Comparison of ENCODE assay signal across 26 mouse cellular contexts in genomic region chrX:136060698-136061097, GRCm38 (mm10). TPM values are rescaled to one million over a fixed set of nuclear protein-coding genes. Genes with fewer than 3 reads are reported as not detected.
DNase-seq lines count a peak whose midpoint lies in the region; ATAC-seq and TF ChIP-seq lines count a peak whose summit lies in the region.
"Had no signal": no experiment of that assay in that cellular context is flagged by ENCODE, and none has a peak within 500 bp of the region (broad histone marks: within the 10 kb centered on the region; RNA-seq: fewer than 3 reads in every experiment).

No protein-coding gene starts in this region.

- TF ChIP-seq EP300 in lung, postnatal 0 days (IDR thresholded peaks at IDR 0.05): peak; percentile 64; the same call in 1 of the 2 replicates
- TF ChIP-seq EP300 in liver, postnatal 0 days (IDR thresholded peaks at IDR 0.05; ENCODE audit: low read depth): peak; percentile 41; the same call in 1 of the 2 replicates

- H3K27ac ChIP-seq in intestine, embryonic 15.5 days: no peak overlapping the region
- no peak overlapping the region for H3K27ac ChIP-seq in intestine, postnatal 0 days (ENCODE audit: low read depth, low read length)
- H3K27ac ChIP-seq in lung, postnatal 0 days (ENCODE audit: low read length): no peak overlapping the region
- peak overlapping the region; percentile 39; the same call in 1 of the 2 replicates for H3K27ac ChIP-seq in liver, postnatal 0 days (ENCODE audit: low read depth)
- H3K27ac ChIP-seq: embryonic facial prominence, embryonic 15.5 days; forebrain, embryonic 10.5 days; gastrocnemius, adult 2 months; heart, embryonic 13.5 days; hindbrain, embryonic 12.5 days had no signal

- no peak overlapping the region for H3K4me2 ChIP-seq in intestine, embryonic 15.5 days (replicated peaks)
- H3K4me2 ChIP-seq in intestine, postnatal 0 days (replicated peaks; ENCODE audit: low read depth): no peak overlapping the region
- H3K4me2 ChIP-seq in lung, postnatal 0 days (replicated peaks; ENCODE audit: low read depth, low read length): no peak overlapping the region
- H3K4me2 ChIP-seq in liver, postnatal 0 days (ENCODE audit: low read depth, low read length): no peak overlapping the region
- H3K4me2 ChIP-seq: embryonic facial prominence, embryonic 15.5 days; heart, embryonic 13.5 days; hindbrain, embryonic 12.5 days had no signal

- no peak overlapping the region for H3K9ac ChIP-seq in intestine, embryonic 15.5 days
- H3K9ac ChIP-seq in intestine, postnatal 0 days (ENCODE audit: low read depth, low read length): no peak overlapping the region
- H3K9ac ChIP-seq in lung, postnatal 0 days (replicated peaks; ENCODE audit: low read depth): no peak overlapping the region
- no peak overlapping the region for H3K9ac ChIP-seq in liver, postnatal 0 days (replicated peaks)
- H3K9ac ChIP-seq: embryonic facial prominence, embryonic 15.5 days; heart, embryonic 13.5 days; hindbrain, embryonic 12.5 days had no signal

- no peaks in the 10 kb centered on the region for H3K27me3 ChIP-seq in intestine, embryonic 15.5 days (replicated peaks)
- no peaks in the 10 kb centered on the region for H3K27me3 ChIP-seq in intestine, postnatal 0 days (replicated peaks; ENCODE audit: control insufficient read depth, insufficient read depth, low read length)
- H3K27me3 ChIP-seq in lung, postnatal 0 days (replicated peaks; ENCODE audit: insufficient read depth, low read length): no peaks in the 10 kb centered on the region
- H3K27me3 ChIP-seq in liver, postnatal 0 days (ENCODE audit: insufficient read depth, low read length): no peaks in the 10 kb centered on the region
- H3K27me3 ChIP-seq: embryonic facial prominence, embryonic 15.5 days had no signal

- no peak for TF ChIP-seq CTCF in intestine, postnatal 0 days (IDR thresholded peaks at IDR 0.05; ENCODE audit: low read depth)
- TF ChIP-seq CTCF in lung, postnatal 0 days (IDR thresholded peaks at IDR 0.05): no peak
- TF ChIP-seq CTCF in lung, adult 2 months (IDR thresholded peaks at IDR 0.05; ENCODE audit: insufficient read depth, low read length): no peak
- no peak for TF ChIP-seq CTCF in liver, postnatal 0 days (IDR thresholded peaks at IDR 0.05; ENCODE audit: low read depth)

- H3K36me3 ChIP-seq in intestine, embryonic 15.5 days: no peaks in the 10 kb centered on the region
- H3K36me3 ChIP-seq in intestine, postnatal 0 days (ENCODE audit: control insufficient read depth, insufficient read depth): no peaks in the 10 kb centered on the region
- no peaks in the 10 kb centered on the region for H3K36me3 ChIP-seq in lung, postnatal 0 days (ENCODE audit: insufficient read depth, low read length)
- no peaks in the 10 kb centered on the region for H3K36me3 ChIP-seq in liver, postnatal 0 days (replicated peaks; ENCODE audit: insufficient read depth, low read length)
- H3K36me3 ChIP-seq: embryonic facial prominence, embryonic 15.5 days; forebrain, embryonic 10.5 days; G1E; heart, embryonic 13.5 days; hindbrain, embryonic 12.5 days had no signal

- TF ChIP-seq POLR2A in lung, adult 2 months (IDR thresholded peaks at IDR 0.05; ENCODE audit: borderline replicate concordance, extremely low read depth, low read depth, low read length): no peak

- H3K9me3 ChIP-seq in intestine, embryonic 15.5 days: no peaks in the 10 kb centered on the region
- no peaks in the 10 kb centered on the region for H3K9me3 ChIP-seq in intestine, postnatal 0 days (ENCODE audit: control insufficient read depth)
- no peaks in the 10 kb centered on the region for H3K9me3 ChIP-seq in lung, postnatal 0 days (ENCODE audit: low read length)
- no peaks in the 10 kb centered on the region for H3K9me3 ChIP-seq in liver, postnatal 0 days (ENCODE audit: low read length)
- H3K9me3 ChIP-seq: embryonic facial prominence, embryonic 15.5 days; forebrain, embryonic 10.5 days; G1E; heart, embryonic 13.5 days; hindbrain, embryonic 12.5 days had no signal

- no peak overlapping the region for H3K4me3 ChIP-seq in intestine, embryonic 15.5 days (replicated peaks)
- H3K4me3 ChIP-seq in intestine, postnatal 0 days (ENCODE audit: low read depth, low read length): no peak overlapping the region
- no peak overlapping the region for H3K4me3 ChIP-seq in lung, postnatal 0 days (ENCODE audit: low read depth, low read length)
- H3K4me3 ChIP-seq in lung, adult 2 months (replicated peaks; ENCODE audit: extremely low read depth, low read depth, low read length): no peak overlapping the region
- no peak overlapping the region for H3K4me3 ChIP-seq in liver, postnatal 0 days (ENCODE audit: low read depth, low read length)
- H3K4me3 ChIP-seq: embryonic facial prominence, embryonic 15.5 days; erythroblast, embryonic 14.5 days; forebrain, embryonic 10.5 days; gastrocnemius, adult 2 months; heart, embryonic 13.5 days; hindbrain, embryonic 12.5 days had no signal

- no peaks in the 10 kb centered on the region for H3K4me1 ChIP-seq in intestine, embryonic 15.5 days (replicated peaks)
- no peaks in the 10 kb centered on the region for H3K4me1 ChIP-seq in intestine, postnatal 0 days (replicated peaks; ENCODE audit: control insufficient read depth, insufficient read depth, low read length)
- H3K4me1 ChIP-seq in lung, postnatal 0 days (ENCODE audit: insufficient read depth, low read depth, low read length): no peaks in the 10 kb centered on the region
- H3K4me1 ChIP-seq in lung, adult 2 months (ENCODE audit: control insufficient read depth, insufficient read depth, low read length): no peaks in the 10 kb centered on the region
- no peaks in the 10 kb centered on the region for H3K4me1 ChIP-seq in liver, postnatal 0 days (ENCODE audit: insufficient read depth)
- H3K4me1 ChIP-seq: embryonic facial prominence, embryonic 15.5 days; forebrain, embryonic 10.5 days; heart, embryonic 13.5 days; hindbrain, embryonic 12.5 days had no signal

- DNase-seq in lung, postnatal 0 days (ENCODE audit: low spot score): peak; percentile 73
- DNase-seq in lung, adult 2 months: no peak
- no peak for DNase-seq in liver, postnatal 0 days
- DNase-seq in gastrocnemius, postnatal 4 days (ENCODE audit: low spot score in 2 of 2): no peak
- DNase-seq in natural killer cell, adult 2 months (ENCODE audit: low spot score in 2 of 2): no peak
- DNase-seq: adrenal gland, adult 8-10 months; adrenal gland, postnatal 36 days; B cell, adult 2 months; cerebellum, adult 2 months; cerebellum, postnatal 14 days; embryo, embryonic 11 days; gastrocnemius, adult 2 months; gastrocnemius, postnatal 25 days; heart, adult 11 months; heart, postnatal 4 days had no signal

- peak; percentile 80; the same call in 1 of the 2 replicates for ATAC-seq in intestine, embryonic 15.5 days
- no peak for ATAC-seq in intestine, postnatal 0 days
- peak; percentile 76 for ATAC-seq in lung, postnatal 0 days
- ATAC-seq in liver, postnatal 0 days: peak; percentile 81
- ATAC-seq: CD4-positive, CD25-positive, alpha-beta regulatory T cell, adult 4 months; forebrain, embryonic 14.5 days had no signal

- 70% methylated on average over 1 of the region's 1 CpGs for WGBS in intestine, embryonic 15.5 days
- 37% methylated on average over 1 of the region's 1 CpGs for WGBS in intestine, postnatal 0 days
- 43% methylated on average over 1 of the region's 1 CpGs for WGBS in lung, postnatal 0 days
- 47% methylated on average over 1 of the region's 1 CpGs for WGBS in lung, adult 2 months
- WGBS in liver, postnatal 0 days (ENCODE audit: insufficient replicate concordance): 44% methylated on average over 1 of the region's 1 CpGs

RNA-seq across cellular contexts. Expression of gene Bex2, which starts 7.3 kb away (rescaled TPM):
- polyA plus RNA-seq in intestine, embryonic 15.5 days (2015; fragmentation: Nextera tagmentation; extraction: Ambion mirVana): 121 and 127 TPM in 2 replicates
- polyA plus RNA-seq in intestine, postnatal 0 days (2015; fragmentation: Nextera tagmentation; extraction: Ambion mirVana): 55.0 and 58.5 TPM in 2 replicates
- 250 and 327 TPM in 2 replicates for polyA plus RNA-seq in lung, postnatal 0 days (2015; fragmentation: Nextera tagmentation; extraction: Ambion mirVana)
- 18.6 and 23.7 TPM in 2 replicates for polyA plus RNA-seq in lung, adult 2 months (2012; rRNA removed)
- 141 and 149 TPM in 2 replicates for polyA plus RNA-seq in liver, postnatal 0 days (2015; fragmentation: Nextera tagmentation; extraction: Ambion mirVana)
- total RNA-seq in gastrocnemius, postnatal 4 days (2021): 1 to 10 TPM; 1.6 to 7.4 TPM
- total RNA-seq: common myeloid progenitor, adult 5-6 weeks; G1E; gastrocnemius, postnatal 25 days had no signal

RNA-seq across cellular contexts. Expression of gene Nxf3, which starts 24.4 kb away (rescaled TPM):
- 0.39 TPM in 1 of 2 replicates, not detected in the other for polyA plus RNA-seq in intestine, embryonic 15.5 days (2015; fragmentation: Nextera tagmentation; extraction: Ambion mirVana)
- 0.22 and 0.27 TPM in 2 replicates for polyA plus RNA-seq in intestine, postnatal 0 days (2015; fragmentation: Nextera tagmentation; extraction: Ambion mirVana)
- 0.07 and 0.08 TPM in 2 replicates for polyA plus RNA-seq in lung, postnatal 0 days (2015; fragmentation: Nextera tagmentation; extraction: Ambion mirVana)
- polyA plus RNA-seq in lung, adult 2 months (2012; rRNA removed): 0.04 and 0.06 TPM in 2 replicates
- 0.07 and 0.09 TPM in 2 replicates for polyA plus RNA-seq in liver, postnatal 0 days (2015; fragmentation: Nextera tagmentation; extraction: Ambion mirVana)
- not detected for total RNA-seq in gastrocnemius, postnatal 4 days (2021)
- total RNA-seq: adrenal gland, adult 8-10 months; adrenal gland, postnatal 36 days; common myeloid progenitor, adult 5-6 weeks; gastrocnemius, adult 2 months; gastrocnemius, postnatal 25 days; heart, postnatal 4 days had no signal
- polyA plus RNA-seq: CD4-positive, CD25-positive, alpha-beta regulatory T cell, adult 4 months; embryonic facial prominence, embryonic 15.5 days; erythroblast, embryonic 14.5 days; forebrain, embryonic 10.5 days; hindbrain, embryonic 12.5 days had no signal

RNA-seq across cellular contexts. Expression of gene Arxes1, which starts 27.5 kb away (rescaled TPM):
- 26.7 and 32.3 TPM in 2 replicates for polyA plus RNA-seq in intestine, embryonic 15.5 days (2015; fragmentation: Nextera tagmentation; extraction: Ambion mirVana)
- polyA plus RNA-seq in intestine, postnatal 0 days (2015; fragmentation: Nextera tagmentation; extraction: Ambion mirVana): 8.2 and 8.4 TPM in 2 replicates
- 5.6 and 6.8 TPM in 2 replicates for polyA plus RNA-seq in lung, postnatal 0 days (2015; fragmentation: Nextera tagmentation; extraction: Ambion mirVana)
- 1.1 and 1.8 TPM in 2 replicates for polyA plus RNA-seq in lung, adult 2 months (2012; rRNA removed)
- 3.8 and 4.4 TPM in 2 replicates for polyA plus RNA-seq in liver, postnatal 0 days (2015; fragmentation: Nextera tagmentation; extraction: Ambion mirVana)
- total RNA-seq in gastrocnemius, postnatal 4 days (2021): 1 to 10 TPM; 3.1 to 5.5 TPM
- total RNA-seq: common myeloid progenitor, adult 5-6 weeks; G1E had no signal
- polyA plus RNA-seq: CD4-positive, CD25-positive, alpha-beta regulatory T cell, adult 4 months; erythroblast, embryonic 14.5 days; G1E had no signal
